Mouse (Mus musculus) retina, adult 2 months (tissue): ENCODE data around the gene Emc8.

Source experiments
- DNase-seq: peaks from one replicate; pipeline ENCODE4 v3.0.0-alpha.2; 2012; ENCODE audit warnings: low read depth, low spot score

The Emc8 gene

GRCm38 (mm10) chr8:120642031-120642662 lies 26.2 kb downstream of the Emc8 start:
- DNase-seq = no peak

- peak; percentile 62 for DNase-seq
These were observed 27.1 kb downstream of the Emc8 start for GRCm38 (mm10) chr8:120641245-120641644.

- no peak for DNase-seq
These were observed 34.0 kb downstream of the Emc8 start for GRCm38 (mm10) chr8:120634329-120634839.

- DNase-seq = no peak
These were observed 34.6 kb downstream of the Emc8 start for GRCm38 (mm10) chr8:120633665-120634271.

GRCm38 (mm10) chr8:120632969-120633664 lies 35.3 kb downstream of the Emc8 start:
- no peak for DNase-seq

- DNase-seq = no peak
These were observed 36.7 kb downstream of the Emc8 start for GRCm38 (mm10) chr8:120631441-120632375.

GRCm38 (mm10) chr8:120630848-120631247 lies 37.5 kb downstream of the Emc8 start:
- no peak for DNase-seq

- DNase-seq = no peak
These were observed 38.3 kb downstream of the Emc8 start for GRCm38 (mm10) chr8:120630031-120630430.

- no peak for DNase-seq
These were observed 41.1 kb downstream of the Emc8 start for GRCm38 (mm10) chr8:120627298-120627697.

GRCm38 (mm10) chr8:120626461-120626860 lies 41.9 kb downstream of the Emc8 start:
- DNase-seq = no peak

- no peak for DNase-seq
These were observed 44.8 kb downstream of the Emc8 start for GRCm38 (mm10) chr8:120623608-120624007.

- no peak for DNase-seq
These were observed 46.2 kb downstream of the Emc8 start for GRCm38 (mm10) chr8:120622161-120622560.

- DNase-seq = no peak
These were observed 47.9 kb downstream of the Emc8 start for GRCm38 (mm10) chr8:120620441-120620840.

GRCm38 (mm10) chr8:120619235-120620180 lies 48.9 kb downstream of the Emc8 start:
- DNase-seq = no peak

- no peak for DNase-seq
These were observed 50.3 kb downstream of the Emc8 start for GRCm38 (mm10) chr8:120618110-120618509.

- DNase-seq = no peak
These were observed 51.4 kb downstream of the Emc8 start for GRCm38 (mm10) chr8:120616663-120617626.

- DNase-seq = no peak
These were observed 53.9 kb downstream of the Emc8 start for GRCm38 (mm10) chr8:120614491-120614890.

- no peak for DNase-seq
These were observed 57.5 kb downstream of the Emc8 start for GRCm38 (mm10) chr8:120610824-120611223.

- no peak for DNase-seq
These were observed 60.5 kb downstream of the Emc8 start for GRCm38 (mm10) chr8:120607885-120608284.
